Mouse (Mus musculus): ENCODE data around the gene Klhl31.

Gene Klhl31

GRCm38 (mm10) chr9:77673218-77673617 lies 36.9 kb downstream of the Klhl31 start:
- in situ Hi-C loops (cut with MboI; ENCODE audit: low pct_unique_long_range_greater_than_20kb in 1 of 2, low sequenced_read_pairs in 2 of 2, unreplicated experiment in 1 of 2), result no loop called here

DNA sequence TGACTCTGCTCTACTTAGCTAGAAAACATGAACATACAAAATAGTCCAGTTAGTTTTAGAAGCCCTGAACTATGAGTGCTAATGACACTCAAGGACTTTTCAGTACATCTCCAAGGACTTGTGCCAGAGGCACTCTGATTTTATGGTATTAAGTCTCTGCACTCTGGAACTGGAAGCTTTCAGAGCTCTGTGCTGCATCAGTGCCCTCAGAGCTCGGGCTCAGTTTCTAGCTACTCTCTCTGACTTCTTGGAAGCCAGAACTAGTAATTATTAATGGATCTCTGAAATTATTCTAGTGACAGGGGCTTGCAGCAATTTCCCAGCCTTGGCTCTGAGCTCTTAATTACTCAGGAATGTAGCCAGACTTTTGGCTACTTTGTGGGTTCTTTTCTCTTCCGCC lies 37.7 kb downstream of the Klhl31 start:
- in situ Hi-C loops (cut with MboI; ENCODE audit: low pct_unique_long_range_greater_than_20kb in 1 of 2, low sequenced_read_pairs in 2 of 2, unreplicated experiment in 1 of 2), result no loop called here

DNA sequence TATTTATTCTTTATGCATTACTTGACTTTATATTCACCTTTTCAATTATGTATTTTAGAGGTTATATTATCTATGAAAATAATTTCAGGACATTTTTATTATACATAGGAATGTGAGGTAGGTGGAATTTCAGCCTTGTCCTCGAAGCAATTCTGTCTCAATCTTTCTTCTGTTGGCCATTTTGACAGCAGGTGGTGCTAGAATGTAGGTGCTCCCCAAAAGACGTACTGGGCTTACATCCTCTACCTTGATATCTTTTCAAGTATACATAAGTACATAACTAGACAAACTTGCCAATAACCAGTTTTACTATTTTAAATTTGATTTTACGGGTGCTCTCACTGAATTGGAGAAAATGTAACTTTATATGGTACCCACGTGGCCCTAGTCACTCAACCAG lies 48.6 kb downstream of the Klhl31 start:
- in situ Hi-C loops (cut with MboI; ENCODE audit: low pct_unique_long_range_greater_than_20kb in 1 of 2, low sequenced_read_pairs in 2 of 2, unreplicated experiment in 1 of 2), result no loop called here

- in situ Hi-C loops (cut with MboI; ENCODE audit: low pct_unique_long_range_greater_than_20kb in 1 of 2, low sequenced_read_pairs in 2 of 2, unreplicated experiment in 1 of 2), result no loop called here
These were observed 49.7 kb downstream of the Klhl31 start for GRCm38 (mm10) chr9:77685825-77686500.

- in situ Hi-C loops (cut with MboI; ENCODE audit: low pct_unique_long_range_greater_than_20kb in 1 of 2, low sequenced_read_pairs in 2 of 2, unreplicated experiment in 1 of 2), result no loop called here
These were observed 56.4 kb downstream of the Klhl31 start for GRCm38 (mm10) chr9:77692707-77693106.

- in situ Hi-C loops (cut with MboI; ENCODE audit: low pct_unique_long_range_greater_than_20kb in 1 of 2, low sequenced_read_pairs in 2 of 2, unreplicated experiment in 1 of 2), result no loop called here
These were observed 57.1 kb downstream of the Klhl31 start for GRCm38 (mm10) chr9:77693405-77693804.

DNA sequence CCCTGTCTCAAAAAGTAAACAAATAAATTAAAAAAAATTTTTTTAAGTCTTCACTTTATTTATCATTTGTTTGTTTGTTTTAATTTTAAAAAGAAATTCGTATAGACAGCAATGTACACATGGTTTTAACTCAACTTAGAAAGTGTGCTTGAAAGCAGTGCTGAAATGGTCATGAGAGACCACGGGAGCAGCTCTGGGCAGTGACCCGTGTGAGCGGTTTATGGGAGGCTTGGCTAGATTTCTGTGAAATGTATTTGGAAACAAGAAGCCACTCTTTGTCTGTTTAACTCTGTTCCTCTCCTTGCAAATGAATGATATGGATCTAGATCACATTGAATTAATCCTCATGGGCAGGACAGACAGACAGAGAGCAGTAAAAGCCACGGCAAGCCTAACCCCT lies 59.3 kb downstream of the Klhl31 start:
- in situ Hi-C loops (cut with MboI; ENCODE audit: low pct_unique_long_range_greater_than_20kb in 1 of 2, low sequenced_read_pairs in 2 of 2, unreplicated experiment in 1 of 2), result no loop called here

- in situ Hi-C loops (cut with MboI; ENCODE audit: low pct_unique_long_range_greater_than_20kb in 1 of 2, low sequenced_read_pairs in 2 of 2, unreplicated experiment in 1 of 2), result no loop called here
These were observed 67.2 kb downstream of the Klhl31 start for GRCm38 (mm10) chr9:77703476-77703875.

DNA sequence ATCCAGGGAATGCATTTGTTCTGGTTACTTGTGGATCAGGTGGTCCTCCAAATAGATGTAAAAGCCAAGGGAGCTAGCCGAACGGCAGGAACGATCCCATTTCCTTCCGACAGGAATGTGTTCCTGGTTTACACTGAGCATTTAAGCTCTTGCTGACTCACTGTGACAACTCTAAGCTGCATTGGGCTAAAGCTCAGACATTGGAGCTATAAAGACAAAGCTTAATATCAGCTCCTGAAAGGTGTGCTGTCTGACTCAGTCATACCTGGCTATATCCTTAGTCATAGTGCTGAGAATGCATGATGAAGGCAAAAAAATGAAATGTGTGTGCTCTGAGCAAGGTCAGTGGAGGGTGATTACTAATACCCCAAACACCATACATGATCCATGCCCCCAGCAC lies 67.8 kb downstream of the Klhl31 start:
- in situ Hi-C loops (cut with MboI; ENCODE audit: low pct_unique_long_range_greater_than_20kb in 1 of 2, low sequenced_read_pairs in 2 of 2, unreplicated experiment in 1 of 2), result no loop called here

- in situ Hi-C loops (cut with MboI; ENCODE audit: low pct_unique_long_range_greater_than_20kb in 1 of 2, low sequenced_read_pairs in 2 of 2, unreplicated experiment in 1 of 2), result no loop called here
These were observed 70.2 kb downstream of the Klhl31 start for GRCm38 (mm10) chr9:77706515-77706914.

GRCm38 (mm10) chr9:77707433-77708139 lies 71.3 kb downstream of the Klhl31 start:
- in situ Hi-C loops (cut with MboI; ENCODE audit: low pct_unique_long_range_greater_than_20kb in 1 of 2, low sequenced_read_pairs in 2 of 2, unreplicated experiment in 1 of 2), result no loop called here

DNA sequence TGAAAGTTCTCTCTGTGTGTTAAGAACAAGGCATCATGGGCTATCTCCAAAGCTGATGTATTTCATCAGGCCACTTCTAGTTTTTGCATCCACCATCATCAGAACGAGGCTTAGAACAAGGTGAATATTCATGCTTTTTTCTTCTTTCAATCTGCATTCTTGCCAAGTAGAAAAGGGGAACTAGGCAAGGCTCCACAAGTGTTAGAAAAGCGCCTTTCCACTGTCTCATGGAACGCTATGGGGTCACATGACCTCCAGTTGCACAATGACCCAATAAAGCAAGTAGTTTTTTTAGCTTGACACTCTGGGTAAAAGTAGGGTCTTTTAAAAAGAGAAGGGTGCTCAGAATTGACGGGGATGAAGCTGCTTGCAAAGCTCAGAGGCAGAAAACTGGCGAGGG lies 72.7 kb downstream of the Klhl31 start:
- in situ Hi-C loops (cut with MboI; ENCODE audit: low pct_unique_long_range_greater_than_20kb in 1 of 2, low sequenced_read_pairs in 2 of 2, unreplicated experiment in 1 of 2), result no loop called here
